In the genomic region with DNA sequence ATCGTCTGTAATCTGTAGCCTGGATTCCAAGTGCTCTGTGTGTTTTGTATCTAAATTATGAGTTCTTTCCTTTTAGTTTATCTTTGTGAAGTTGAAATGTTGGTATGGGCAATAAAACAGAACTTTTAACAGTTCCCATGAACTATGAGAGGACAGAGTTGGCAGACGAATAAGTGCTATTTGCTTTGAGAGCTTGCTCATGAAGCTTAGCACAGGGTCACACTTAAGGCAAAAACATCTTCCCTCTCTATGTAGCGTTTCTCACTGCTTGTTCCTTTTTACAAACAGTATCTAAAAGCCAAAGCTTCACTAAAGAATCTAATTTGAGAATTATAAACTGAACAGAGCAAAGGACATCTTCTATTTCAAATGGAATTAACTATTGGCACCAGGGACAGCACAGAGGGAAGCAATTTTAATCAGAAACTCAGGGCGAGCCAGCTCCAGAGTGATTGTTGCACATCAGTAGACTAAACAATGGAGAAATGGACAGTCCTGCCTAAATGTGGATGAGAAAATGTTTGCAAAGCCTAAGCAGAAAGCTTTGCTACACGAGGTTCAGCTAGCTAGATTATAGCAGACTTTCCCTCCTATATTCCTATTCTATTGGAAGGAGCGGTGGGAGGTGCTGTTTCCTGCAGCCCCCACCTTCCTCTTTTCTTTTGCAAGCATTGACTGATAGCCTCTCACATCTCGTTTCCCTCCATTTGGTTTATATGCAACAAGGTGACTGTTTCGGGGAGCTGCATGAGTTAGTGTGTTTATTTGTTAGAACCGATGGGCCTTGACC, we compare ENCODE assay signal across 14 mouse cellular contexts.
DNase-seq lines count a peak whose midpoint lies in the region; ATAC-seq and TF ChIP-seq lines count a peak whose summit lies in the region.
"Had no signal": no experiment of that assay in that cellular context is flagged by ENCODE, and none has a peak within 500 bp of the region (broad histone marks: within the 10 kb centered on the region; RNA-seq: fewer than 3 reads in every experiment).

No protein-coding gene starts in this region.

- H3K4me2 ChIP-seq in forebrain, embryonic 15.5 days (replicated peaks): no peak overlapping the region
- no peak overlapping the region for H3K4me2 ChIP-seq in forebrain, embryonic 11.5 days (ENCODE audit: low read depth, low read length, severe bottlenecking)
- no peak overlapping the region for H3K4me2 ChIP-seq in lung, embryonic 14.5 days
- H3K4me2 ChIP-seq in hindbrain, embryonic 14.5 days (replicated peaks): no peak overlapping the region
- no peak overlapping the region for H3K4me2 ChIP-seq in midbrain, postnatal 0 days (ENCODE audit: low read depth, low read length, poor library complexity, severe bottlenecking)
- H3K4me2 ChIP-seq: liver, embryonic 13.5 days had no signal

- ATAC-seq in forebrain, embryonic 15.5 days (replicated peaks): no peak
- ATAC-seq in forebrain, embryonic 11.5 days (replicated peaks; ENCODE audit: low FRiP score): no peak
- ATAC-seq in lung, embryonic 14.5 days (ENCODE audit: insufficient read depth): peak; percentile 77; the same call in 1 of the 2 replicates
- no peak; the same call in 1 of the 2 replicates for ATAC-seq in hindbrain, embryonic 14.5 days (ENCODE audit: low FRiP score)
- no peak for ATAC-seq in midbrain, postnatal 0 days (ENCODE audit: low FRiP score)

- peaks cover 12% of the 10 kb centered on the region for H3K4me1 ChIP-seq in forebrain, embryonic 15.5 days
- no peaks in the 10 kb centered on the region for H3K4me1 ChIP-seq in forebrain, embryonic 11.5 days (replicated peaks; ENCODE audit: control insufficient read depth, insufficient read depth, low read length)
- no peaks in the 10 kb centered on the region for H3K4me1 ChIP-seq in lung, embryonic 14.5 days (ENCODE audit: insufficient read depth)
- no peaks in the 10 kb centered on the region for H3K4me1 ChIP-seq in lung, adult 2 months (ENCODE audit: control insufficient read depth, insufficient read depth, low read length)
- peaks cover 10% of the 10 kb centered on the region for H3K4me1 ChIP-seq in hindbrain, embryonic 14.5 days (replicated peaks; ENCODE audit: control insufficient read depth, insufficient read depth, low read length)
- peaks cover 6% of the 10 kb centered on the region; the same call in 1 of the 2 replicates for H3K4me1 ChIP-seq in midbrain, postnatal 0 days (ENCODE audit: insufficient read depth, low read length)
- H3K4me1 ChIP-seq: liver, embryonic 13.5 days had no signal

- no peaks in the 10 kb centered on the region for H3K36me3 ChIP-seq in forebrain, embryonic 15.5 days
- H3K36me3 ChIP-seq in forebrain, embryonic 11.5 days (ENCODE audit: control insufficient read depth, insufficient read depth, low read length): no peaks in the 10 kb centered on the region
- no peaks in the 10 kb centered on the region for H3K36me3 ChIP-seq in lung, embryonic 14.5 days (ENCODE audit: insufficient read depth)
- H3K36me3 ChIP-seq in hindbrain, embryonic 14.5 days (replicated peaks; ENCODE audit: control insufficient read depth, insufficient read depth): no peaks in the 10 kb centered on the region
- H3K36me3 ChIP-seq in midbrain, postnatal 0 days (ENCODE audit: insufficient read depth, low read length): no peaks in the 10 kb centered on the region
- H3K36me3 ChIP-seq: G1E; liver, embryonic 13.5 days had no signal

- 77% methylated on average over 9 of the region's 9 CpGs for WGBS in forebrain, embryonic 15.5 days
- WGBS in forebrain, embryonic 11.5 days: 82% methylated on average over 9 of the region's 9 CpGs
- WGBS in lung, embryonic 14.5 days: 35% methylated on average over 9 of the region's 9 CpGs
- 48% methylated on average over 9 of the region's 9 CpGs for WGBS in lung, adult 2 months
- WGBS in hindbrain, embryonic 14.5 days: 64% methylated on average over 9 of the region's 9 CpGs
- 54% methylated on average over 9 of the region's 9 CpGs for WGBS in midbrain, postnatal 0 days

- DNase-seq in forebrain, embryonic 11.5 days (ENCODE audit: low spot score): no peak
- DNase-seq in lung, embryonic 14.5 days: peak; percentile 51
- DNase-seq in lung, adult 2 months: no peak
- no peak for DNase-seq in hindbrain, embryonic 14.5 days (ENCODE audit: low spot score)
- DNase-seq in midbrain, postnatal 0 days (ENCODE audit: low spot score): no peak
- DNase-seq in adrenal gland, adult 8-10 months: no peak
- DNase-seq in gastrocnemius, postnatal 4 days (ENCODE audit: low spot score in 2 of 2): no peak
- DNase-seq: cerebellum, postnatal 10 days; gastrocnemius, postnatal 14 days; kidney, adult 11 months; liver, embryonic 13.5 days; right cerebral cortex, postnatal 14 days had no signal

- TF ChIP-seq CTCF in lung, embryonic 14.5 days (IDR thresholded peaks at IDR 0.05; ENCODE audit: low read depth): no peak
- TF ChIP-seq CTCF in lung, adult 2 months (IDR thresholded peaks at IDR 0.05; ENCODE audit: insufficient read depth, low read length): no peak
- no peak for TF ChIP-seq CTCF in midbrain, postnatal 0 days (IDR thresholded peaks at IDR 0.05)

- no peaks in the 10 kb centered on the region for H3K27me3 ChIP-seq in forebrain, embryonic 15.5 days
- no peaks in the 10 kb centered on the region for H3K27me3 ChIP-seq in forebrain, embryonic 11.5 days (ENCODE audit: control insufficient read depth, insufficient read depth, low read length)
- H3K27me3 ChIP-seq in lung, embryonic 14.5 days (ENCODE audit: insufficient read depth, low read length): no peaks in the 10 kb centered on the region
- H3K27me3 ChIP-seq in hindbrain, embryonic 14.5 days (ENCODE audit: control insufficient read depth, insufficient read depth, low read length): no peaks in the 10 kb centered on the region
- H3K27me3 ChIP-seq in midbrain, postnatal 0 days (ENCODE audit: insufficient read depth, low read length): no peaks in the 10 kb centered on the region
- H3K27me3 ChIP-seq: liver, embryonic 13.5 days had no signal

- no peak for TF ChIP-seq POLR2A in lung, adult 2 months (IDR thresholded peaks at IDR 0.05; ENCODE audit: borderline replicate concordance, extremely low read depth, low read depth, low read length)

- no peak overlapping the region for H3K9ac ChIP-seq in forebrain, embryonic 15.5 days (replicated peaks)
- H3K9ac ChIP-seq in forebrain, embryonic 11.5 days (ENCODE audit: low read length): no peak overlapping the region
- H3K9ac ChIP-seq in lung, embryonic 14.5 days: no peak overlapping the region
- H3K9ac ChIP-seq in hindbrain, embryonic 14.5 days: no peak overlapping the region
- no peak overlapping the region for H3K9ac ChIP-seq in midbrain, postnatal 0 days (replicated peaks; ENCODE audit: low read length, poor library complexity, severe bottlenecking)
- H3K9ac ChIP-seq: liver, embryonic 13.5 days had no signal

- H3K9me3 ChIP-seq in forebrain, embryonic 15.5 days: no peaks in the 10 kb centered on the region
- H3K9me3 ChIP-seq in forebrain, embryonic 11.5 days (ENCODE audit: control insufficient read depth, low read length): no peaks in the 10 kb centered on the region
- no peaks in the 10 kb centered on the region for H3K9me3 ChIP-seq in lung, embryonic 14.5 days (ENCODE audit: low read depth, low read length)
- H3K9me3 ChIP-seq in hindbrain, embryonic 14.5 days (ENCODE audit: control insufficient read depth, low read length): no peaks in the 10 kb centered on the region
- H3K9me3 ChIP-seq in midbrain, postnatal 0 days (ENCODE audit: low read length): no peaks in the 10 kb centered on the region
- H3K9me3 ChIP-seq: liver, embryonic 13.5 days had no signal

- H3K4me3 ChIP-seq in forebrain, embryonic 15.5 days: no peak overlapping the region
- H3K4me3 ChIP-seq in forebrain, embryonic 11.5 days (ENCODE audit: low read depth, low read length): no peak overlapping the region
- no peak overlapping the region for H3K4me3 ChIP-seq in lung, embryonic 14.5 days (ENCODE audit: low read depth, low read length)
- no peak overlapping the region for H3K4me3 ChIP-seq in lung, adult 2 months (replicated peaks; ENCODE audit: extremely low read depth, low read depth, low read length)
- no peak overlapping the region for H3K4me3 ChIP-seq in hindbrain, embryonic 14.5 days (replicated peaks; ENCODE audit: low read length)
- no peak overlapping the region for H3K4me3 ChIP-seq in midbrain, postnatal 0 days (ENCODE audit: low read depth, low read length)
- H3K4me3 ChIP-seq: liver, embryonic 13.5 days had no signal

- H3K27ac ChIP-seq in forebrain, embryonic 15.5 days (replicated peaks): peak overlapping the region; percentile 20
- H3K27ac ChIP-seq in forebrain, embryonic 11.5 days (ENCODE audit: low read depth, low read length): no peak overlapping the region
- no peak overlapping the region for H3K27ac ChIP-seq in lung, embryonic 14.5 days (ENCODE audit: low read depth)
- H3K27ac ChIP-seq in hindbrain, embryonic 14.5 days: peak overlapping the region; percentile 74
- H3K27ac ChIP-seq in midbrain, postnatal 0 days (ENCODE audit: low read depth, low read length): peak overlapping the region; percentile 63
- H3K27ac ChIP-seq: liver, embryonic 13.5 days had no signal

Comparison
In these comparisons a context has a peak if more than half of its experiments do, and no peak if none do; other contexts are left out.
1. H3K27ac ChIP-seq: peak in forebrain, embryonic 15.5 days (single experiment), hindbrain, embryonic 14.5 days (single experiment) and midbrain, postnatal 0 days (single experiment); none in forebrain, embryonic 11.5 days (single experiment) and lung, embryonic 14.5 days (single experiment).